Mouse (Mus musculus) spleen, adult 2 months (tissue): Measurements from ENCODE around the gene Cyp4x1.

Experiments used
- CTCF ChIP-seq: fragments of 200-500 bp; IDR thresholded peaks from 2 replicates; pipeline ENCODE4 v1.5.1; 2011; ENCODE audit warnings: mild to moderate bottlenecking, inconsistent platforms; ENCODE audit not compliant: insufficient read depth, insufficient read length, insufficient replicate concordance; ENCODE audit errors: extremely low read depth
- POLR2A ChIP-seq: fragments of 200-500 bp; IDR thresholded peaks from 2 replicates; pipeline ENCODE4 v1.6.1; 2011; ENCODE audit warnings: low read depth, low read length, inconsistent platforms

GRCm38 (mm10) chr4:115058317-115058761 lies 75.7 kb downstream of the Cyp4x1 start:
- TF ChIP-seq POLR2A = no peak
- no peak for TF ChIP-seq CTCF
